Mouse (Mus musculus) embryonic facial prominence, embryonic 15.5 days (tissue): ENCODE data around the gene Vapb. TPM values are rescaled to one million over a fixed set of nuclear protein-coding genes. Genes with fewer than 3 reads are reported as not detected.
"Not testable (repeated sequence)": the region's sequence is repeated elsewhere in the genome, so short reads cannot be mapped to it uniquely, and the experiment has no call there.

Source experiments
- ATAC-seq: fragments of 200-750 bp; cut with Nextera tagmentation; 2 replicates; pipeline ENCODE4 v1.8.0; 2017; ENCODE audit warnings: low read depth, moderate TSS enrichment; ENCODE audit not compliant: insufficient number of reproducible peaks, low FRiP score, low TSS enrichment
- H3K27ac ChIP-seq: fragments of 300-500 bp; sonication (generic); replicated peaks from 2 replicates; pipeline ENCODE4 v1.5.1; 2015; ENCODE audit warnings: mild to moderate bottlenecking, inconsistent platforms
- H3K27me3 ChIP-seq: fragments of 300-500 bp; sonication (generic); 2 replicates; pipeline ENCODE4 v1.6.1; 2015; ENCODE audit warnings: inconsistent platforms
- H3K36me3 ChIP-seq: fragments of 300-500 bp; sonication (generic); 2 replicates; pipeline ENCODE4 v1.6.1; 2015; ENCODE audit warnings: mild to moderate bottlenecking, inconsistent platforms
- H3K4me1 ChIP-seq: fragments of 300-500 bp; sonication (generic); 2 replicates; pipeline ENCODE4 v1.6.1; 2015; ENCODE audit warnings: inconsistent platforms
- H3K4me2 ChIP-seq: fragments of 300-500 bp; sonication (generic); replicated peaks from 2 replicates; pipeline ENCODE4 v1.6.1; 2015; ENCODE audit warnings: mild to moderate bottlenecking, inconsistent platforms
- H3K4me3 ChIP-seq: fragments of 300-500 bp; sonication (generic); replicated peaks from 2 replicates; pipeline ENCODE4 v1.5.1; 2015; ENCODE audit warnings: mild to moderate bottlenecking, inconsistent platforms
- H3K9ac ChIP-seq: fragments of 300-500 bp; sonication (generic); 2 replicates; pipeline ENCODE4 v1.6.1; 2015; ENCODE audit warnings: inconsistent platforms
- H3K9me3 ChIP-seq: fragments of 300-500 bp; sonication (generic); replicated peaks from 2 replicates; pipeline ENCODE4 v1.6.1; 2016; ENCODE audit warnings: inconsistent platforms
- WGBS: fragments of 180-500 bp; shearing (Covaris S2); methylation state at CpG from one replicate; pipeline ENCODE4 v1.1.7; 2015; 5-methylcytosine and 5-hydroxymethylcytosine counted together
- polyA plus RNA-seq: library from polyadenylated mRNA; unstranded; fragments of >200 nt; fragmentation: Nextera tagmentation; extraction: Ambion mirVana; gene quantifications from 2 replicates; pipeline ENCODE4 v1.2.1, GENCODE M21; 2015

Gene Vapb
- polyA plus RNA-seq, 1 experiment from 2014 or later = 16.5 TPM

DNA sequence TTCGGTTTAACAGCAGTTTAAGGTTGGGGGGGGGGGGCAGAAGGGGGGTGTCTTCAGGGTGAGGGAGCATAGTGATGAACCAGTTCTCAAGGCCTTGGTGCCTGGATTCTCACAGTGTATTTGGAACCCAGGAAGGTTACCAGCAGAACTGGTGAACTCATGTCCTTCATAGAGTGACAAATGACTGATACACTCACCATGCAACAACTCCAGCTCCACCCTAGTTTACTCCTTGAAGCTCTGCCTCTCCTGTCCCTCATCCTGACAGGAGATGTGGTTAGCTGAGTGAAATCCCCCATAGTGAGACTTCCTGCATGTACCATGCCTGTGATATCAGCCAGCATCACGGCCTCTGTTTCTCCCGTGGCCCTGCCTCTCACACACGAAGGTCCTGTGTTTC, 24.1 kb upstream of the Vapb start:
- WGBS = 73% methylated on average over 4 of the region's 4 CpGs
- Histone ChIP-seq H3K27ac (no peak overlapping the region), H3K9me3 (no peaks in the 10 kb centered on the region), H3K27me3 (no peaks in the 10 kb centered on the region), H3K4me1 (no peaks in the 10 kb centered on the region), H3K4me2 (no peak overlapping the region), H3K9ac (no peak overlapping the region), H3K36me3 (peaks cover 4% of the 10 kb centered on the region; the same call in 1 of the 2 replicates), H3K4me3 (no peak overlapping the region)
- ATAC-seq = no peak

DNA sequence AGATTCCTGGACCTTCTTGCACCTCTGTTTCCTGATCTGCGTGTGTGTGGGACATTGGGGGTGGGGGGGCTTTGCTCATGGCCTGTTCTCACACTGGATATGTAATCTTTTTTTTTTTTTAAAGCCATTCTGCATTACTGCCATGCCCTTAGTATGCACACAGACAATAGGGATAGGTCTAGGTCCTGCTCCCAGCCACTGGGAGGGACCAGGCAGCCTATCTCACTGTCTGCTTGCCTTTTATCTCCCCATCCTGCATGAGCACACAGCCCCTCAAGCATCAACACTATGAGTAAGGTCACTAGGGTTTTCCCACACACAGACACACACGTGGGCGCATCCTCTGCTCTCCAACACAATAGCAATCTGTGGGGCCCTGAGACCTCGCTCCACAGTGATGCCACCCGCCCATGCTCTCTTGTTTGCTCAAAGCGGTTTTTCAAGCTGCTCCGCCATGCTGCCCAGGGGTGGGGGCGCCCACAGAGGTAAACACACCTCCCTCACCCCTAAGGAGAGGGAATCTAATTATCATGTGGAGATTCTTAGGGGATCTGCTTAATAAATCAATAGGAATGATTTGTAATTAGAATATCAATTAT, 22.6 kb upstream of the Vapb start:
- no peak overlapping the region for H3K9ac ChIP-seq
- H3K4me2 ChIP-seq = no peak overlapping the region
- H3K36me3 ChIP-seq = no peaks in the 10 kb centered on the region
- H3K27me3 ChIP-seq = no peaks in the 10 kb centered on the region
- no peaks in the 10 kb centered on the region for H3K4me1 ChIP-seq
- H3K4me3 ChIP-seq = no peak overlapping the region
- H3K9me3 ChIP-seq = no peaks in the 10 kb centered on the region
- WGBS = 57% methylated on average over 8 of the region's 8 CpGs
- H3K27ac ChIP-seq = no peak overlapping the region
- no peak for ATAC-seq

- H3K27me3 ChIP-seq = no peaks in the 10 kb centered on the region
- 91% methylated on average over 5 of the region's 5 CpGs for WGBS
These were observed 20.3 kb upstream of the Vapb start for GRCm38 (mm10) chr2:173716966-173717365.

GRCm38 (mm10) chr2:173719115-173719514, 18.2 kb upstream of the Vapb start, which contains the start of gene 1700010B08Rik:
1700010B08Rik (plus strand) TSS chr2:173719415.
- not testable (repeated sequence) for H3K9me3 ChIP-seq, H3K4me3 ChIP-seq, H3K4me1 ChIP-seq, H3K36me3 ChIP-seq, ATAC-seq, H3K4me2 ChIP-seq, H3K27me3 ChIP-seq, H3K27ac ChIP-seq, H3K9ac ChIP-seq
- 82% methylated on average over 6 of the region's 7 CpGs for WGBS

More at GRCm38 (mm10) chr2:173716966-173717365, 20.3 kb upstream of the Vapb start:
- Histone ChIP-seq H3K27ac (no peak overlapping the region), H3K4me2 (no peak overlapping the region), H3K9ac (no peak overlapping the region), H3K9me3 (no peaks in the 10 kb centered on the region), H3K4me1 (no peaks in the 10 kb centered on the region), H3K4me3 (no peak overlapping the region), H3K36me3 (no peaks in the 10 kb centered on the region)
- ATAC-seq = no peak

DNA sequence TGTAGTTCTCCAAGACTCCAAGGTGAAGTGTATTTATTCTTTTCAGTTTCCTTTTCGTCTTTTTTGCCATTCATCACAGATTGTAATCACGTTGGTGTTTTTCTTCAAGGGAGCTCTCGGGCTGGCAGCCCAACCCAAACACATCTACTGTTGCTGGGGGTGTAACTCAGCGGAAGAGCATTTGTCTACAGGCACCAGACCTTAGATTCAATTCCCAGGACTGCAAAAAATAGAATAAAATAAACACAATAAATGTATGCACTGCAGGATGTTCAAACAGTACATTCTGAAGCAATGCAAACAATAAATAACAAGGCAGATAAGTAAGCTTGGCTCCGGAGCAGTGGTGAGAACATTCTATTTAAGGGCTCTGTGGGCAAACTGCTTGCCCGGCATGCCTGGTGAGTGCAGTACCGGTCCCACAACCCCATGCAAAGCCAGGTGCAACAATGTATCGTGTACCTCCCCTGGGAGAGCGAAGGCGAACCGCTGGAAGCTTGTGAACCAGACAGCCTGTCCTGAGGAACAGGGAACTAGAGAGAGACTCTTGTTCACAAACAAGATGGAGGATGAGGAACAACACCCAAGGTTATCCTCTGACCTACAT, 15.0 kb upstream of the Vapb start:
- Histone ChIP-seq H3K4me2 (no peak overlapping the region), H3K27me3 (no peaks in the 10 kb centered on the region), H3K27ac (no peak overlapping the region), H3K9ac (no peak overlapping the region), H3K4me1 (peaks cover 5% of the 10 kb centered on the region; the same call in 1 of the 2 replicates), H3K4me3 (no peak overlapping the region), H3K36me3 (no peaks in the 10 kb centered on the region), H3K9me3 (no peaks in the 10 kb centered on the region)
- WGBS = 70% methylated on average over 11 of the region's 11 CpGs
- ATAC-seq = no peak

GRCm38 (mm10) chr2:173724382-173724781, 12.9 kb upstream of the Vapb start:
- H3K4me3 ChIP-seq = no peak overlapping the region
- H3K4me2 ChIP-seq = peak overlapping the region; percentile 31; the same call in 1 of the 2 replicates
- no peaks in the 10 kb centered on the region for H3K27me3 ChIP-seq
- no peak overlapping the region for H3K27ac ChIP-seq
- WGBS = 21% methylated on average over 14 of the region's 14 CpGs
- peaks cover 5% of the 10 kb centered on the region; the same call in 1 of the 2 replicates for H3K4me1 ChIP-seq
- no peak overlapping the region for H3K9ac ChIP-seq
- H3K36me3 ChIP-seq = no peaks in the 10 kb centered on the region
- ATAC-seq = no peak
- H3K9me3 ChIP-seq = no peaks in the 10 kb centered on the region

DNA sequence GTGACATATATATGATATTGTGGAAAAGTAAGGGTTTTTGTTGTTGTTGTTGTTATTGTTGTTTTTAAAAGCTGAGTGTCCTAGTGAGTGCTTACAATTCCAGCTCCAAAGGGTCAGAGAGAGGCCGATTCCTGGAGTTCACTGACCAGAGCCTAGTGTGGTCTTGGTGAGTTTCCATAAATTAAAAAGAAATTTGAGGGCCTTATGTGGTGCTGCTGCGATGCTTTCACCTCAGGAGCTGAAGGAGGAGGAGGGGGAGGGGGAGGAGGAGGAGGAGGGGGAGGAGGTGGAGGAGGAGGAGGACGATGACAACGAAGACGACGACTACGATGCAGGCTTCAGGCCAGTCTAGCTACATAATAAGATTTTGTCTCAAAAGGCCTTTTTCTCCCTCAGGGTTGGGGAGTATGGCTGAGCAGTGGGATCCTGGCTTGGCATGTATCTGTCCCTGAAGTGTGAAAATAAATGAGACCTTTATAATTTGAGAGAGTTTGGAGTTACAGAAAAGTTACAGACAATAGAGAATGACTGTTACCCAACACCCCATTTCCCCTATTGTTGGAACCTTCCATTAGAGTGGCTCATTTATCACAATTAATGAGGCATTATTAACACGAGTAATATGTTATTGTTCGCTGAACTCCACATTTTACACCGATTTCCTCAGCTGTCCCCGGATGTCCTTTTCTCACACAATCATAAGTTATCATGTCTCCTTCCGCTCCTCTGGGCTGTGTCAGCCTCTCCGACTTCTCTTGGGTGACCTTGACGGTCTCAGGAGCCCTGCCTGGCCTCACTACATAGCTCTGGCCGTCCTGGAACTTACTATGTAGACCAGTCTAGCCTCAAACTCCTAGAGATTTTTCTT, 12.1 kb upstream of the Vapb start:
- Histone ChIP-seq H3K4me2 (no peak overlapping the region), H3K4me1 (peaks cover 5% of the 10 kb centered on the region), H3K27me3 (no peaks in the 10 kb centered on the region), H3K4me3 (no peak overlapping the region), H3K9me3 (no peaks in the 10 kb centered on the region), H3K36me3 (no peaks in the 10 kb centered on the region), H3K9ac (no peak overlapping the region), H3K27ac (no peak overlapping the region)
- WGBS = 67% methylated on average over 14 of the region's 15 CpGs
- ATAC-seq = no peak

GRCm38 (mm10) chr2:173725819-173726218, 11.5 kb upstream of the Vapb start:
- no peak overlapping the region for H3K4me3 ChIP-seq
- peaks cover 9% of the 10 kb centered on the region for H3K4me1 ChIP-seq
- WGBS = 92% methylated on average over 4 of the region's 4 CpGs
- no peak overlapping the region for H3K4me2 ChIP-seq
- H3K9ac ChIP-seq = no peak overlapping the region
- H3K27me3 ChIP-seq = no peaks in the 10 kb centered on the region
- no peaks in the 10 kb centered on the region for H3K9me3 ChIP-seq
- no peaks in the 10 kb centered on the region for H3K36me3 ChIP-seq
- no peak for ATAC-seq
- H3K27ac ChIP-seq = no peak overlapping the region

GRCm38 (mm10) chr2:173730444-173730966, 6.8 kb upstream of the Vapb start:
- no peaks in the 10 kb centered on the region for H3K27me3 ChIP-seq
- H3K9me3 ChIP-seq = no peaks in the 10 kb centered on the region
- H3K9ac ChIP-seq = no peak overlapping the region
- WGBS = 9% methylated on average over 9 of the region's 9 CpGs
- no peak overlapping the region for H3K27ac ChIP-seq
- no peak overlapping the region for H3K4me3 ChIP-seq
- H3K4me2 ChIP-seq = no peak overlapping the region
- ATAC-seq = no peak
- no peaks in the 10 kb centered on the region for H3K36me3 ChIP-seq
- H3K4me1 ChIP-seq = peaks cover 4% of the 10 kb centered on the region

- Histone ChIP-seq H3K9me3 (no peaks in the 10 kb centered on the region), H3K4me2 (no peak overlapping the region), H3K4me1 (peaks cover 19% of the 10 kb centered on the region), H3K27me3 (no peaks in the 10 kb centered on the region), H3K27ac (no peak overlapping the region), H3K4me3 (no peak overlapping the region), H3K36me3 (peaks cover 5% of the 10 kb centered on the region; the same call in 1 of the 2 replicates), H3K9ac (no peak overlapping the region)
- 34% methylated on average over 2 of the region's 2 CpGs for WGBS
- no peak for ATAC-seq
These were observed 2.9 kb upstream of the Vapb start for GRCm38 (mm10) chr2:173734426-173734825.

- H3K4me2 ChIP-seq = peak overlapping the region; percentile 68
- peak overlapping the region; percentile 80 for H3K4me3 ChIP-seq
- peak overlapping the region; percentile 88 for H3K9ac ChIP-seq
- WGBS = 83% methylated on average over 9 of the region's 9 CpGs
- no peaks in the 10 kb centered on the region for H3K9me3 ChIP-seq
- ATAC-seq = no peak
- no peak overlapping the region for H3K27ac ChIP-seq
- peaks cover 32% of the 10 kb centered on the region for H3K4me1 ChIP-seq
- peaks cover 5% of the 10 kb centered on the region; the same call in 1 of the 2 replicates for H3K36me3 ChIP-seq
- no peaks in the 10 kb centered on the region for H3K27me3 ChIP-seq
These were observed 921 bp downstream of the Vapb start for GRCm38 (mm10) chr2:173738232-173738631.
